Mouse (Mus musculus) macrophage (primary cell): Measurements from ENCODE around the gene Gprc6a. TPM values are rescaled to one million over a fixed set of nuclear protein-coding genes. Genes with fewer than 3 reads are reported as not detected.

Source experiments
- H3K27ac ChIP-seq: fragments of 350-480 bp; formaldehyde crosslinking; 2 replicates; pipeline ENCODE4 v1.9.0; 2021
- H3K36me3 ChIP-seq: fragments of 350-480 bp; formaldehyde crosslinking; 2 replicates; pipeline ENCODE4 v1.9.0; 2021; ENCODE audit errors: inconsistent target
- H3K4me3 ChIP-seq: fragments of 350-480 bp; formaldehyde crosslinking; 2 replicates; pipeline ENCODE4 v1.9.0; 2021; ENCODE audit errors: inconsistent target
- H3K79me2 ChIP-seq: fragments of 350-480 bp; formaldehyde crosslinking; 2 replicates; pipeline ENCODE4 v1.9.0; 2021; ENCODE audit errors: inconsistent target
- WGBS: methylation state at CpG from one replicate; pipeline ENCODE4 v1.1.7; 2026; ENCODE audit warnings: inconsistent platforms; ENCODE audit not compliant: missing documents; 5-methylcytosine and 5-hydroxymethylcytosine counted together
- polyA plus RNA-seq: library from polyadenylated mRNA; stranded (reverse); fragments of 250-400 nt; gene quantifications from 3 replicates; pipeline ENCODE4 v1.2.4, GENCODE M21; 2018; ENCODE audit warnings: inconsistent platforms

Gene Gprc6a
- polyA plus RNA-seq, 1 experiment from 2014 or later, result not detected

- no peak overlapping the region for H3K4me3 ChIP-seq
- WGBS, result 57% methylated on average over 9 of the region's 9 CpGs
- H3K79me2 ChIP-seq, result no peaks in the 10 kb centered on the region
- no peak overlapping the region for H3K27ac ChIP-seq
- no peaks in the 10 kb centered on the region for H3K36me3 ChIP-seq
Measured at GRCm38 (mm10) chr10:51611969-51612682, 19.1 kb downstream of the Gprc6a start.

GRCm38 (mm10) chr10:51609741-51610425 is 21.4 kb downstream of the Gprc6a start:
- Histone ChIP-seq H3K36me3 (no peaks in the 10 kb centered on the region), H3K27ac (no peak overlapping the region), H3K4me3 (no peak overlapping the region), H3K79me2 (no peaks in the 10 kb centered on the region)
- 78% methylated on average over 4 of the region's 4 CpGs for WGBS

- 47% methylated on average over 9 of the region's 9 CpGs for WGBS
Measured at GRCm38 (mm10) chr10:51596928-51597635, 34.2 kb downstream of the Gprc6a start.

GRCm38 (mm10) chr10:51595001-51595931 is 36.0 kb downstream of the Gprc6a start:
- H3K79me2 ChIP-seq, result no peaks in the 10 kb centered on the region
- no peak overlapping the region for H3K27ac ChIP-seq
- no peak overlapping the region for H3K4me3 ChIP-seq
- WGBS, result 43% methylated on average over 10 of the region's 10 CpGs
- no peaks in the 10 kb centered on the region for H3K36me3 ChIP-seq

More at GRCm38 (mm10) chr10:51596928-51597635, 34.2 kb downstream of the Gprc6a start:
- Histone ChIP-seq H3K27ac (no peak overlapping the region), H3K4me3 (no peak overlapping the region), H3K79me2 (no peaks in the 10 kb centered on the region), H3K36me3 (no peaks in the 10 kb centered on the region)

GRCm38 (mm10) chr10:51591574-51591973 is 39.7 kb downstream of the Gprc6a start:
- H3K79me2 ChIP-seq, result no peaks in the 10 kb centered on the region
- H3K36me3 ChIP-seq, result no peaks in the 10 kb centered on the region
- no peak overlapping the region for H3K27ac ChIP-seq
- WGBS, result 77% methylated on average over 2 of the region's 2 CpGs
- no peak overlapping the region for H3K4me3 ChIP-seq

GRCm38 (mm10) chr10:51590139-51590574 is 41.1 kb downstream of the Gprc6a start, which contains the start of gene Fam162b:
TSS of gene Fam162b (minus strand) at chr10:51590517.
- no peaks in the 10 kb centered on the region for H3K79me2 ChIP-seq
- no peak within 1 kb of the TSS for H3K4me3 ChIP-seq
- WGBS, result 15% methylated on average over 16 of the region's 19 CpGs
- no peak within 1 kb of the TSS for H3K27ac ChIP-seq
- H3K36me3 ChIP-seq, result no peaks in the 10 kb centered on the region

GRCm38 (mm10) chr10:51584919-51585318 is 46.3 kb downstream of the Gprc6a start:
- Histone ChIP-seq H3K4me3 (no peak overlapping the region), H3K36me3 (no peaks in the 10 kb centered on the region), H3K79me2 (no peaks in the 10 kb centered on the region), H3K27ac (no peak overlapping the region)

- 6% methylated on average over 1 of the region's 1 CpGs for WGBS
- no peak overlapping the region for H3K27ac ChIP-seq
Measured at GRCm38 (mm10) chr10:51584378-51584777, 46.9 kb downstream of the Gprc6a start.

GRCm38 (mm10) chr10:51571225-51571996 is 59.9 kb downstream of the Gprc6a start:
- Histone ChIP-seq H3K27ac (no peak overlapping the region), H3K4me3 (no peak overlapping the region), H3K36me3 (no peaks in the 10 kb centered on the region), H3K79me2 (no peaks in the 10 kb centered on the region; the same call in 1 of the 2 replicates)
- 42% methylated on average over 9 of the region's 9 CpGs for WGBS

More at GRCm38 (mm10) chr10:51584378-51584777, 46.9 kb downstream of the Gprc6a start:
- Histone ChIP-seq H3K36me3 (no peaks in the 10 kb centered on the region), H3K79me2 (no peaks in the 10 kb centered on the region), H3K4me3 (no peak overlapping the region)

Other genes with a start within 250 kb of the Gprc6a start
- gene Gm49339, start 150.8 kb downstream of the Gprc6a start, polyA plus RNA-seq, result 497 to 1,039 TPM (median 515 TPM) in 3 replicates
- gene Lilr4b, start 150.8 kb downstream of the Gprc6a start, polyA plus RNA-seq, result 624 to 1,366 TPM (median 950 TPM) in 3 replicates
- gene Lilrb4a, start 140.5 kb downstream of the Gprc6a start, polyA plus RNA-seq, result 365 to 1,114 TPM (median 480 TPM) in 3 replicates
- gene Fam162b, start 40.9 kb downstream of the Gprc6a start, polyA plus RNA-seq, result not detected in 3 replicates
- gene Rfx6, start 46.3 kb upstream of the Gprc6a start, polyA plus RNA-seq, result not detected in 3 replicates